Mouse (Mus musculus) lung, adult 2 months (tissue): Measurements from ENCODE around the gene Cfap61. TPM values are rescaled to one million over a fixed set of nuclear protein-coding genes. Genes with fewer than 3 reads are reported as not detected.

Experiments
- DNase-seq: peaks from one replicate; pipeline ENCODE4 v3.0.0; 2022
- H3K4me1 ChIP-seq: fragments of 200-500 bp; 2 replicates; pipeline ENCODE4 v1.6.1; 2011; ENCODE audit warnings: low read length; ENCODE audit not compliant: control insufficient read depth, insufficient read depth
- H3K4me3 ChIP-seq: fragments of 200-500 bp; replicated peaks from 2 replicates; pipeline ENCODE3; 2011; ENCODE audit warnings: low read depth, mild to moderate bottlenecking, control low read depth, low read length; ENCODE audit errors: extremely low read depth
- CTCF ChIP-seq: fragments of 200-500 bp; IDR thresholded peaks from 2 replicates; pipeline ENCODE4 v1.5.1; 2011; ENCODE audit warnings: mild to moderate bottlenecking, low read length, control low read depth; ENCODE audit not compliant: insufficient read depth
- POLR2A ChIP-seq: fragments of 200-500 bp; IDR thresholded peaks from 2 replicates; pipeline ENCODE4 v1.6.1; 2011; ENCODE audit warnings: low read depth, mild to moderate bottlenecking, control low read depth, low read length, borderline replicate concordance; ENCODE audit errors: extremely low read depth
- WGBS: fragments of 180-500 bp; shearing (Covaris S2); methylation state at CpG from one replicate; pipeline ENCODE4 v1.1.7; 2018; 5-methylcytosine and 5-hydroxymethylcytosine counted together
- polyA plus RNA-seq: library from polyadenylated mRNA; depleted of rRNA; stranded (reverse); fragments of >200 nt; gene quantifications from 2 replicates; pipeline ENCODE4 v1.2.3, GENCODE M21; 2012

Gene Cfap61
- polyA plus RNA-seq, 1 experiment, result 6.2 TPM

- WGBS, result 77% methylated on average over 4 of the region's 4 CpGs
- no peak overlapping the region for H3K4me3 ChIP-seq
- no peaks in the 10 kb centered on the region for H3K4me1 ChIP-seq
- DNase-seq, result no peak
- TF ChIP-seq POLR2A (no peak), CTCF (no peak)
Observed at GRCm38 (mm10) chr2:146246409-146247075, 312.0 kb downstream of the Cfap61 start.

- 39% methylated on average over 6 of the region's 6 CpGs for WGBS
- no peaks in the 10 kb centered on the region for H3K4me1 ChIP-seq
- TF ChIP-seq CTCF, result no peak
- TF ChIP-seq POLR2A, result no peak
- DNase-seq, result no peak
- no peak overlapping the region for H3K4me3 ChIP-seq
Observed at GRCm38 (mm10) chr2:146247576-146247975, 313.0 kb downstream of the Cfap61 start.

GRCm38 (mm10) chr2:146249033-146249432 is 314.4 kb downstream of the Cfap61 start:
- WGBS, result 88% methylated on average over 7 of the region's 7 CpGs
- no peak overlapping the region for H3K4me3 ChIP-seq
- TF ChIP-seq POLR2A (no peak), CTCF (no peak)
- DNase-seq, result no peak
- H3K4me1 ChIP-seq, result no peaks in the 10 kb centered on the region

- TF ChIP-seq POLR2A, result no peak
- TF ChIP-seq CTCF, result no peak
- no peaks in the 10 kb centered on the region for H3K4me1 ChIP-seq
- 92% methylated on average over 6 of the region's 6 CpGs for WGBS
- no peak for DNase-seq
- no peak overlapping the region for H3K4me3 ChIP-seq
Observed at GRCm38 (mm10) chr2:146250236-146250904, 315.8 kb downstream of the Cfap61 start.

- DNase-seq, result no peak
- 84% methylated on average over 1 of the region's 1 CpGs for WGBS
- Histone ChIP-seq H3K4me3 (no peak overlapping the region), H3K4me1 (no peaks in the 10 kb centered on the region)
- no peak for TF ChIP-seq POLR2A
- no peak for TF ChIP-seq CTCF
Observed at GRCm38 (mm10) chr2:146254387-146254786, 319.8 kb downstream of the Cfap61 start.

- no peak for TF ChIP-seq POLR2A
- no peak for TF ChIP-seq CTCF
- no peak for DNase-seq
- Histone ChIP-seq H3K4me3 (no peak overlapping the region), H3K4me1 (no peaks in the 10 kb centered on the region)
Observed at GRCm38 (mm10) chr2:146255636-146256035, 321.1 kb downstream of the Cfap61 start.

GRCm38 (mm10) chr2:146256321-146256875 is 321.8 kb downstream of the Cfap61 start:
- DNase-seq, result no peak
- no peaks in the 10 kb centered on the region for H3K4me1 ChIP-seq
- WGBS, result 61% methylated on average over 3 of the region's 3 CpGs
- TF ChIP-seq POLR2A (no peak), CTCF (no peak)
- no peak overlapping the region for H3K4me3 ChIP-seq

- WGBS, result 37% methylated on average over 3 of the region's 3 CpGs
- Histone ChIP-seq H3K4me3 (no peak overlapping the region), H3K4me1 (no peaks in the 10 kb centered on the region)
- no peak for DNase-seq
- TF ChIP-seq CTCF (no peak), POLR2A (no peak)
Observed at GRCm38 (mm10) chr2:146257037-146257436, 322.5 kb downstream of the Cfap61 start.

- WGBS, result 92% methylated on average over 3 of the region's 3 CpGs
- TF ChIP-seq POLR2A (no peak), CTCF (no peak)
- no peak for DNase-seq
- Histone ChIP-seq H3K4me1 (no peaks in the 10 kb centered on the region), H3K4me3 (no peak overlapping the region)
Observed at GRCm38 (mm10) chr2:146257609-146258008, 323.0 kb downstream of the Cfap61 start.

- 59% methylated on average over 10 of the region's 10 CpGs for WGBS
- no peak for DNase-seq
- TF ChIP-seq CTCF, result no peak
- no peak for TF ChIP-seq POLR2A
- Histone ChIP-seq H3K4me1 (peaks cover 5% of the 10 kb centered on the region), H3K4me3 (no peak overlapping the region)
Observed at GRCm38 (mm10) chr2:146258736-146259469, 324.3 kb downstream of the Cfap61 start.
